Mouse (Mus musculus): ENCODE measurements at regions not wholly inside any gene's neighbourhood (a gene's known extent, or its start where the extent isn't known, plus 50 kb on each side); places are given as distances from the start of the nearest gene placed in this dataset.

DNA sequence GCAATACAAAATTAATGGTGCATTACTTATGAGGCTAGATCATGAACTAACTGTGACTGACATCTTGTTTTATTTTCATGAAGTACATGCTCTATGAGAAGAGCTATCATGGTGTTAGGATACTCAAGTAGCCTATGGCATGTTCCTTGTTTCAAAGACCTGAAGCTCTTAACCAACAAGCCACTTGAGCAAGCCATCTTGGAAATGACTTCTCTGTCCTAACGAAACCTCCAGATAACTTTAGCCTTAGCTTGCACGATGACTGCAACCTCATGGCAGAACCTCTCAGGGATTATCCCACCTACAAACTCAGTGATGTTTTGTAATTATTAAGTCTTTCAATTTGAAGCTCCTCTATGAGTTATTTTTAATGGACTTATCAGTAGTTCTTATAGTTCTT lies 362.3 kb upstream of the Marcks start:
- TF ChIP-seq UBTF (IDR thresholded peaks at IDR 0.05; ENCODE audit: borderline replicate concordance, insufficient read depth, low read depth, low read length) (no peak), ETS1 (IDR thresholded peaks at IDR 0.05; ENCODE audit: low read depth, low read length) (no peak), POLR2A (IDR thresholded peaks at IDR 0.05; ENCODE audit: control insufficient read depth in 1 of 2, insufficient read depth in 1 of 2, low read depth in 1 of 2, low read length in 2 of 2, poor library complexity in 1 of 2) (no peak), MAX (IDR thresholded peaks at IDR 0.05; ENCODE audit: low read length) (no peak), CTCF (IDR thresholded peaks at IDR 0.05 in 2 of 3, conservative IDR thresholded peaks at IDR 0.05 in 1 of 3; ENCODE audit: control insufficient read depth in 1 of 3, insufficient read depth in 1 of 3, low read depth in 2 of 3, low read length in 3 of 3, poor library complexity in 1 of 3, severe bottlenecking in 1 of 3) (no peak), TAL1 (IDR thresholded peaks at IDR 0.05; ENCODE audit: low read length) (no peak), EP300 (IDR thresholded peaks at IDR 0.05; ENCODE audit: low read depth in 1 of 2, low read length in 2 of 2) (no peak), BHLHE40 (IDR thresholded peaks at IDR 0.05; ENCODE audit: borderline replicate concordance, low read depth, low read length) (no peak), NELFE (IDR thresholded peaks at IDR 0.05; ENCODE audit: low read depth, low read length) (no peak), RAD21 (IDR thresholded peaks at IDR 0.05; ENCODE audit: low read depth, low read length) (no peak), MEF2A (IDR thresholded peaks at IDR 0.05; ENCODE audit: extremely low read depth, insufficient replicate concordance, low read depth, low read length, poor library complexity, severe bottlenecking) (no peak), ZNF384 (IDR thresholded peaks at IDR 0.05; ENCODE audit: low read depth, low read length) (no peak)
